Mouse (Mus musculus): ENCODE results near the gene Ext2.
A peak's percentile ranks its signal among the peaks of the same experiment; 100 is the strongest.

Ext2 gene

GRCm38 (mm10) chr2:93777056-93777430, 45.3 kb downstream of the Ext2 start:
- DNase-seq (ENCODE audit: low read depth, low spot score), result no peak

GRCm38 (mm10) chr2:93776267-93777055, 45.9 kb downstream of the Ext2 start:
- DNase-seq (ENCODE audit: low read depth, low spot score), result peak; percentile 92

GRCm38 (mm10) chr2:93775431-93775830, 46.9 kb downstream of the Ext2 start:
- peak; percentile 83 for DNase-seq (ENCODE audit: low read depth, low spot score)

- DNase-seq (ENCODE audit: low read depth, low spot score), result peak; percentile 95
These were observed 47.4 kb downstream of the Ext2 start for GRCm38 (mm10) chr2:93774946-93775345.

- DNase-seq (ENCODE audit: low read depth, low spot score), result no peak
These were observed 49.6 kb downstream of the Ext2 start for GRCm38 (mm10) chr2:93772765-93773085.

- no peak for DNase-seq (ENCODE audit: low read depth, low spot score)
These were observed 50.2 kb downstream of the Ext2 start for GRCm38 (mm10) chr2:93772054-93772764.

- DNase-seq (ENCODE audit: low read depth, low spot score), result no peak
These were observed 51.5 kb downstream of the Ext2 start for GRCm38 (mm10) chr2:93770895-93771294.

GRCm38 (mm10) chr2:93769875-93770274, 52.5 kb downstream of the Ext2 start:
- DNase-seq (ENCODE audit: low read depth, low spot score), result no peak

GRCm38 (mm10) chr2:93765721-93766120, 56.6 kb downstream of the Ext2 start:
- no peak for DNase-seq (ENCODE audit: low read depth, low spot score)

GRCm38 (mm10) chr2:93764211-93764610, 58.2 kb downstream of the Ext2 start:
- DNase-seq (ENCODE audit: low read depth, low spot score), result no peak

- no peak for DNase-seq (ENCODE audit: low read depth, low spot score)
These were observed 62.0 kb downstream of the Ext2 start for GRCm38 (mm10) chr2:93760389-93760788.

- no peak for DNase-seq (ENCODE audit: low read depth, low spot score)
These were observed 63.2 kb downstream of the Ext2 start for GRCm38 (mm10) chr2:93759173-93759572.

GRCm38 (mm10) chr2:93758298-93758697, 64.1 kb downstream of the Ext2 start:
- peak; percentile 36 for DNase-seq (ENCODE audit: low read depth, low spot score)

- DNase-seq (ENCODE audit: low read depth, low spot score), result no peak
These were observed 68.0 kb downstream of the Ext2 start for GRCm38 (mm10) chr2:93754366-93754765.

GRCm38 (mm10) chr2:93753147-93753758, 69.1 kb downstream of the Ext2 start:
- DNase-seq (ENCODE audit: low read depth, low spot score), result no peak

- DNase-seq (ENCODE audit: low read depth, low spot score), result no peak
These were observed 72.7 kb downstream of the Ext2 start for GRCm38 (mm10) chr2:93749709-93750108.

- no peak for DNase-seq (ENCODE audit: low read depth, low spot score)
These were observed 74.7 kb downstream of the Ext2 start for GRCm38 (mm10) chr2:93747538-93748126.

GRCm38 (mm10) chr2:93746620-93747019, 75.7 kb downstream of the Ext2 start:
- DNase-seq (ENCODE audit: low read depth, low spot score), result no peak

- no peak for DNase-seq (ENCODE audit: low read depth, low spot score)
These were observed 76.2 kb downstream of the Ext2 start for GRCm38 (mm10) chr2:93746162-93746561.

- DNase-seq (ENCODE audit: low read depth, low spot score), result no peak
These were observed 76.6 kb downstream of the Ext2 start for GRCm38 (mm10) chr2:93745741-93746140.

GRCm38 (mm10) chr2:93744346-93745229, 77.8 kb downstream of the Ext2 start:
- DNase-seq (ENCODE audit: low read depth, low spot score), result no peak

Data from 3T3-L1 (cell line).